Mouse (Mus musculus) forebrain, postnatal 0 days (tissue): Measurements from ENCODE around the gene Oas1d. TPM values are rescaled to one million over a fixed set of nuclear protein-coding genes. Genes with fewer than 3 reads are reported as not detected.
"Not testable (repeated sequence)": the region's sequence is repeated elsewhere in the genome, so short reads cannot be mapped to it uniquely, and the experiment has no call there.

ENCODE experiments used
- ATAC-seq: fragments of 200-750 bp; cut with Nextera tagmentation; 2 replicates; pipeline ENCODE4 v1.8.0; 2017; ENCODE audit warnings: mild to moderate bottlenecking, moderate library complexity
- DNase-seq: peaks from one replicate; pipeline ENCODE4 v3.0.0-alpha.2; 2015
- H3K27ac ChIP-seq: fragments of 300-500 bp; sonication (generic); 2 replicates; pipeline ENCODE4 v1.5.1; 2014; ENCODE audit warnings: low read depth, mild to moderate bottlenecking, antibody characterized with exemption, low read length, moderate library complexity, mixed read lengths
- H3K27me3 ChIP-seq: fragments of 300-500 bp; sonication (generic); 2 replicates; pipeline ENCODE4 v1.6.1; 2014; ENCODE audit warnings: mild to moderate bottlenecking, low read length, mixed read lengths; ENCODE audit not compliant: insufficient read depth
- H3K36me3 ChIP-seq: fragments of 300-500 bp; sonication (generic); 2 replicates; pipeline ENCODE4 v1.6.1; 2014; ENCODE audit warnings: mild to moderate bottlenecking, moderate library complexity; ENCODE audit not compliant: insufficient read depth
- H3K4me1 ChIP-seq: fragments of 300-500 bp; sonication (generic); 2 replicates; pipeline ENCODE4 v1.6.1; 2014; ENCODE audit warnings: antibody characterized with exemption; ENCODE audit not compliant: insufficient read depth
- H3K4me2 ChIP-seq: fragments of 300-500 bp; sonication (generic); 2 replicates; pipeline ENCODE4 v1.6.1; 2014; ENCODE audit warnings: low read depth, mild to moderate bottlenecking, moderate library complexity
- H3K4me3 ChIP-seq: fragments of 300-500 bp; sonication (generic); 2 replicates; pipeline ENCODE4 v1.5.1; 2014; ENCODE audit warnings: low read depth, low read length, mixed read lengths
- H3K9ac ChIP-seq: fragments of 300-500 bp; sonication (generic); 2 replicates; pipeline ENCODE4 v1.6.1; 2014; ENCODE audit warnings: mild to moderate bottlenecking
- H3K9me3 ChIP-seq: fragments of 300-500 bp; sonication (generic); 2 replicates; pipeline ENCODE4 v1.6.1; 2016; ENCODE audit warnings: low read length
- CTCF ChIP-seq: sonication (generic); IDR thresholded peaks from 2 replicates; pipeline ENCODE4 v1.5.1; 2016; ENCODE audit warnings: antibody characterized with exemption, control low read depth, low read depth
- WGBS: fragments of 180-500 bp; shearing (Covaris S2); extraction: QIAGEN DNeasy Blood & Tissue Kit; methylation state at CpG from one replicate; pipeline ENCODE4 v1.1.7; 2014; 5-methylcytosine and 5-hydroxymethylcytosine counted together
- polyA plus RNA-seq: library from polyadenylated mRNA; unstranded; fragments of >200 nt; fragmentation: Nextera tagmentation; extraction: Ambion mirVana; gene quantifications from 2 replicates; pipeline ENCODE4 v1.2.1, GENCODE M21; 2015
- total RNA-seq: library from RNA; depleted of rRNA; stranded (reverse); fragments of >200 nt; gene quantifications from 2 replicates; pipeline ENCODE4 v1.2.3, GENCODE M21; 2014

Oas1d gene
- total and polyA plus RNA-seq, 2 experiments from 2014 or later, result 0.41 to 0.48 TPM

- not testable (repeated sequence) for H3K4me3 ChIP-seq, H3K4me1 ChIP-seq, H3K4me2 ChIP-seq, H3K27me3 ChIP-seq, H3K9me3 ChIP-seq, ATAC-seq, H3K36me3 ChIP-seq, H3K27ac ChIP-seq, H3K9ac ChIP-seq, DNase-seq
- WGBS, result 37% methylated on average over 6 of the region's 9 CpGs
These were observed 26.9 kb upstream of the Oas1d start, which contains the start of gene Oas1g for GRCm38 (mm10) chr5:120887413-120887812. TSS of gene Oas1g (minus strand) at chr5:120887613.

GRCm38 (mm10) chr5:120887831-120888230 lies 26.5 kb upstream of the Oas1d start:
- no peak for DNase-seq
- Histone ChIP-seq H3K4me3 (no peak overlapping the region), H3K27me3 (no peaks in the 10 kb centered on the region), H3K4me1 (no peaks in the 10 kb centered on the region), H3K9me3 (no peaks in the 10 kb centered on the region), H3K9ac (no peak overlapping the region), H3K4me2 (no peak overlapping the region), H3K27ac (no peak overlapping the region), H3K36me3 (no peaks in the 10 kb centered on the region)
- no peak for TF ChIP-seq CTCF
- WGBS, result 66% methylated on average over 6 of the region's 6 CpGs
- ATAC-seq, result no peak

GRCm38 (mm10) chr5:120888294-120888815 lies 26.0 kb upstream of the Oas1d start:
- H3K9me3 ChIP-seq, H3K4me3 ChIP-seq, H3K36me3 ChIP-seq, ATAC-seq, H3K27ac ChIP-seq, H3K4me2 ChIP-seq, H3K9ac ChIP-seq, H3K4me1 ChIP-seq, DNase-seq, H3K27me3 ChIP-seq: not testable (repeated sequence)
- 46% methylated on average over 4 of the region's 4 CpGs for WGBS

- no peak for TF ChIP-seq CTCF
- ATAC-seq (no peak), DNase-seq (no peak)
- Histone ChIP-seq H3K27ac (no peak overlapping the region), H3K4me3 (no peak overlapping the region), H3K4me1 (no peaks in the 10 kb centered on the region), H3K27me3 (no peaks in the 10 kb centered on the region), H3K36me3 (no peaks in the 10 kb centered on the region), H3K9me3 (no peaks in the 10 kb centered on the region), H3K9ac (no peak overlapping the region), H3K4me2 (no peak overlapping the region)
- 83% methylated on average over 2 of the region's 2 CpGs for WGBS
These were observed 24.3 kb upstream of the Oas1d start for GRCm38 (mm10) chr5:120890026-120890425.

- WGBS, result 51% methylated on average over 3 of the region's 3 CpGs
- ATAC-seq, result no peak
- Histone ChIP-seq H3K9ac (no peak overlapping the region), H3K36me3 (no peaks in the 10 kb centered on the region), H3K27me3 (no peaks in the 10 kb centered on the region), H3K9me3 (no peaks in the 10 kb centered on the region), H3K4me3 (no peak overlapping the region), H3K27ac (no peak overlapping the region), H3K4me2 (no peak overlapping the region), H3K4me1 (no peaks in the 10 kb centered on the region)
- no peak for DNase-seq
- no peak for TF ChIP-seq CTCF
These were observed 23.3 kb upstream of the Oas1d start for GRCm38 (mm10) chr5:120890991-120891390.

- H3K4me1 ChIP-seq, H3K4me3 ChIP-seq, H3K27me3 ChIP-seq, H3K4me2 ChIP-seq, H3K27ac ChIP-seq, H3K36me3 ChIP-seq, DNase-seq, H3K9me3 ChIP-seq, H3K9ac ChIP-seq, ATAC-seq: not testable (repeated sequence)
- WGBS, result 82% methylated on average over 2 of the region's 2 CpGs
These were observed 22.6 kb upstream of the Oas1d start for GRCm38 (mm10) chr5:120891566-120892242.

GRCm38 (mm10) chr5:120892243-120892660 lies 22.1 kb upstream of the Oas1d start:
- Histone ChIP-seq H3K9me3 (no peaks in the 10 kb centered on the region), H3K27me3 (no peaks in the 10 kb centered on the region), H3K27ac (no peak overlapping the region), H3K4me2 (no peak overlapping the region), H3K4me1 (no peaks in the 10 kb centered on the region), H3K4me3 (no peak overlapping the region), H3K9ac (no peak overlapping the region), H3K36me3 (no peaks in the 10 kb centered on the region)
- 67% methylated on average over 2 of the region's 2 CpGs for WGBS
- ATAC-seq (no peak), DNase-seq (no peak)
- no peak for TF ChIP-seq CTCF

- H3K4me2 ChIP-seq, ATAC-seq, H3K9ac ChIP-seq, H3K4me1 ChIP-seq, H3K9me3 ChIP-seq, DNase-seq, H3K27me3 ChIP-seq, H3K4me3 ChIP-seq, H3K27ac ChIP-seq, H3K36me3 ChIP-seq: not testable (repeated sequence)
- 95% methylated on average over 4 of the region's 4 CpGs for WGBS
These were observed 20.5 kb upstream of the Oas1d start for GRCm38 (mm10) chr5:120893866-120894265.

GRCm38 (mm10) chr5:120894692-120895091 lies 19.6 kb upstream of the Oas1d start:
- WGBS, result 87% methylated on average over 2 of the region's 2 CpGs
- H3K36me3 ChIP-seq, H3K9ac ChIP-seq, ATAC-seq, H3K27ac ChIP-seq, H3K4me1 ChIP-seq, H3K27me3 ChIP-seq, H3K9me3 ChIP-seq, H3K4me3 ChIP-seq, DNase-seq, H3K4me2 ChIP-seq: not testable (repeated sequence)
